Mouse (Mus musculus): ENCODE measurements around the gene Car11.
"Not testable (repeated sequence)": the region's sequence is repeated elsewhere in the genome, so short reads cannot be mapped to it uniquely, and the experiment has no call there.

Gene Car11

GRCm38 (mm10) chr7:45699523-45700141 is at the start of gene Car11:
Gene Car11, plus strand, starts transcription at chr7:45699843.
- DNase-seq (ENCODE audit: low spot score): no peak

- DNase-seq (ENCODE audit: low spot score): not testable (repeated sequence)
These were observed 49.2 kb upstream of the Car11 start for GRCm38 (mm10) chr7:45650484-45650883.

- DNase-seq (ENCODE audit: low spot score): no peak
These were observed 45.1 kb upstream of the Car11 start for GRCm38 (mm10) chr7:45654424-45655047.

- DNase-seq (ENCODE audit: low spot score): no peak
These were observed 38.7 kb upstream of the Car11 start for GRCm38 (mm10) chr7:45660746-45661478.

DNA sequence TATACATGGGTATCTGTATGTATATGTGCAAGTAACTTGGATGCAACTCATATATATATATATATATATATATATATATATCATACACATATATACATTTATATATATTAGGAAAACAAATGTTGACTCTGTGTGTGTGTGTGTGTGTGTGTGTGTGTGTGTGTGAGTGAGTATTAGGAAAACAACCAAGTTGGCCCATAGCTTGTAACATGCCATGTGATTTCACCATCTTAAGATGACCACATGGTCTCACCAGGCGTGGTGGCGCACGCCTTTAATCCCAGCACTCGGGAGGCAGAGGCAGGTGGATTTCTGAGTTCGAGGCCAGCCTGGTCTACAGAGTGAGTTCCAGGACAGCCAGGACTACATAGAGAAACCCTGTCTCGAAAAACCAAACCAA is 37.9 kb upstream of the Car11 start:
- not testable (repeated sequence) for DNase-seq (ENCODE audit: low spot score)

GRCm38 (mm10) chr7:45665303-45666138 is 34.1 kb upstream of the Car11 start:
- DNase-seq (ENCODE audit: low spot score): no peak

- no peak for DNase-seq (ENCODE audit: low spot score)
These were observed 33.5 kb upstream of the Car11 start, which contains the start of gene Fut2 for GRCm38 (mm10) chr7:45666161-45666560. Gene Fut2, minus strand, starts transcription at chr7:45666394.

DNA sequence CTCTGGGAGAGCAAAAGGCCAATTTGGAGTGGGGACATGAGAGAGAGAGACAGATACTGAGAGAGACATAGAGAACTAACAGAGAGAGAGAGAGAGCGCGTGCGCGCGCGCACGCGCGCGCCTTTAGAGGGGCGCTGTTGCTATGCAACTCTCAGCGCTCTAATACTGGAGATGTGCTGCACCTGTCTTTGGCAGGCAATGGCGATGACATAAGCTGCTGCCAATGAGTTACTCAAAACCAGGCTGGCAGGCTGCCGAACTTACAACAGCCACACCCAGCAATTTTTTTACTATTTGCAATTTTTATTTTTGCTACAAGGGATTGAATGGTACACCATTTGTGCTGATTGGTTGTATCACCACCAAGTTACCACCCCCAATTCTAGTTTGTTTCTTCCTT is 31.9 kb upstream of the Car11 start:
- no peak for DNase-seq (ENCODE audit: low spot score)

DNA sequence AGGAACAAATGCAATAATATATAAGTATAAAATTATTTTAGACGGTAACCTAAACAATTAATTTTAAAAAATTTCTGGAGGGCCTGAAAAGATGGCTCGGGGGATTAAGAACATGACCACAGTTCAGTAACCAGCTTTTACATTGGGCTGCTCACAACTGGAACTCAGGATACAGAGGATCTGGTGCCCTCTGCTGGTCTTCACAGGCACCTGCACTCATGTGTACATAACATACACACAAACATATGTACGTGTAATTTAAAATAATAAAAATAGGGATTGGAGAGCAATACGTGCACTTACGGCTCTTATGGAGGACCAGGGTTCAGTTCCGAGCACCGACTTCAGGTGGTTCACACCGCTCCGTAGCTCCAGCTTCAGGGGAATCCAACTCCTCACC is 30.7 kb upstream of the Car11 start:
- DNase-seq (ENCODE audit: low spot score): no peak

DNA sequence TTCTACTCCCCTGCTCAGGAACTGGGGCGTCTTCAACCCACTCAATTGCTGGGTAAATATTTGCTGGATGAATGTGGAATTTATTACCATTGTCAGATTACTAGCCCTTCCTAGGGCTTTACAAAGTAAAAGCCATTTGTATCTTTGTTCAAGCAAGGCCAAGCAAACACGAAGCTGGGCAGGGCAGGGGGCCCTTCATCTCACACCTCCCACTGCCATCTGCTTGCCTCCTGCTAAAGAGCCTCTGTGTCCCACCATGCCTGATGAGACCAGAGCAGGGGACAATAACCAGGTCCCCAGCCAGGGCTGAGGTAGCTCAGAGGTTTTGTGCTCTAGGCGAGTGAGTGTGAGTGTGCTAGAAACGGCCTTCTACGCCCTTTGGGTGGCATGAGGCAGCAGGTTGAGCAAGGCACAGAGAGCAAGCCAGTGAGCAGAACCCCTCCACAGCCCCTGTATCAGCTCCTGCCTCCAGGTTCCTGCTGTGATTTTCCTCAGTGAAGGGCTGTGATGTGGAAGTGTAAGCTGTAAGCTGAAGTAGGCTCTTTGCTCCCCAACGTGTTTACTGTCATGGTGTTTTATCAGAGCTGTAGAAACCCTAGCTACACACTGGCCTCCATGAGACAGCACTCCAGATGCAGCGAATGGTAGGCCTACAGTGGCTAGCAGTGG is 21.9 kb upstream of the Car11 start:
- no peak for DNase-seq (ENCODE audit: low spot score)

- DNase-seq (ENCODE audit: low spot score): no peak
These were observed 21.1 kb upstream of the Car11 start for GRCm38 (mm10) chr7:45678513-45678912.

GRCm38 (mm10) chr7:45679966-45680621 is 19.5 kb upstream of the Car11 start:
- DNase-seq (ENCODE audit: low spot score): no peak

DNA sequence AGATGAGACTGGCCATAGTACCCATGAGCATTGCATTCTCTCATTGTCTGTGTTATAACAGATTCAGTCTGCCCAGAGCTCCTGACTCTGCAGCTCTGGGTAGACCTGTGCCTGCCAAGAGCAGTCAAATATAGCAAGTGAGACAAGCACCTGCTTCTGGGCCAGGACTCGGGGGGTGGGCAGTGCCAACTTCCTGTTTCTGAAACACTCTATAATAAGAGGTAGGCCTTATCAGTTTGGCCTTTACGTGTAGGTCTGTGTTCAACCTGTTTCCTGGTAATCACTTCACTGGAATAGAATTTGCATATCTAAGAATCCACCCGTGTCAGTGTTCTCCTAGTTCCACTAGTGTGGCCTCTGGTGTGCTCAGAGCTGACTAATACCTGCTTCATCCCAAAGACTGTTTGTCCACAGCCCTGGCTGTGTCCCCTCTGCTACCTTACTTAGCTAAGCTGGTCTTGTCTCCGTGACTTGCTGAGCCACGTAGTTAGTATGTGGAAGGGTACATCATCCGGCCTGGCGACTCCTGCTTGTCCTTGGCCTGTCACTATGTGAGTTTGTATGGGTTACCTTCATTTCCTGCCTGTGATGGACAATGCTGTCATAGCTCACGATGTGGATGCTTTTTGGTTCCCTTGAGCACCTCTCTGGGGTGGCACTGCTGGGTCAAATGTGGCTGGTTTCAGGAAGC is 18.5 kb upstream of the Car11 start:
- no peak for DNase-seq (ENCODE audit: low spot score)

GRCm38 (mm10) chr7:45682144-45683126 is 17.2 kb upstream of the Car11 start:
- DNase-seq (ENCODE audit: low spot score): no peak

DNA sequence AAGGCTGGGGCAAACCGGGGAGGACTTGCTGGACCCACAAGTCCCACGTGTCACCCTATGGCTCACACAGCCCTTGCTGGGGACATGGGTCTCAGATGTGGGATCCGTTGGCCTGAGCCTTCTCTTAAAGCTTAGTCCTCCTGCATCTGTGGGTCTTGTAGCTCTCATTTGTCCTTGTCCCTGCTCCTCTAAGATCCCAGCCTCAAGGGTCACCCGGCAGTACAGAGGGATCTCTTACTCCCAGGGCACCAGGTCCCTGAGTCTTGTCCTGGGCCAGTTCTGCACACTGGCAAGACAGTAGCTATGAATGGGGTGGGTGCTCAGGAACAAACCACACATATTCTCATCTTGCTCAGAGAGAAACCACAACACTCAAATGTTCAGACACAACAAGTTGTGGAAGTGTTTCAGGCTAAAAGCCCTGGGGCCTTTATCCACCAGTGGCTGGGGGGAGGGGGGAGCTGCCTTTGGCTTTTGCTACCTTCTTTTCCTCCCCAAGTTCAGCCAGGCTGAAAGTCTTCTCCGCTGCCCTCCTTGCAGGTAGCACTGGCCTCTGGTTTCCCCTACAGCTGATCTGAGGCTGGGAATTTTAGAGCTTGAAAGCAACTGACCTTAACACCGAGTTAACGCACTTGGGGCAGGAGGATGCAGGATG is 16.1 kb upstream of the Car11 start, which contains the start of gene Ntn5:
Gene Ntn5 (plus strand): TSS at position 627 of the 655 bp plus-strand sequence.
- no peak for DNase-seq (ENCODE audit: low spot score)

DNA sequence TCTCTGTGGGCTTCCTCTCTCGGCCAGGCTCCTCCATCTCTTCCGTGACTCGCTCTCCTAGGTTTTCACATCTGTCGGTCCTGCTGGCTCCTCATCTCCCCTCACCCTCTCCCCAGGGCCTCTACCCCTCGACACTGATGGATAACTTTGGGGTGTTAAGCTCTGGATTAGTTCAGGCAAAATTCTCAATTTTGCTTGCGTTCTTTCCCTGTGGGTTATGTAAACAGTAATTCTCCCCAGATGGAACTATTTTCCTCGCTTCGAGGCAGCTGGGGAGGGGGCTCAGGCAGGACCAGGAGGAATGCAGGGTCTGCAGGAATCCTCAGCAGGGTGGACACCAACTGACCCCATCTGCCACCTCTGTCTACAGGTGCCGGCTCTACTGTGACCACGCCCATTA is 13.8 kb upstream of the Car11 start:
- no peak for DNase-seq (ENCODE audit: low spot score)

- DNase-seq (ENCODE audit: low spot score): no peak
These were observed 12.8 kb upstream of the Car11 start for GRCm38 (mm10) chr7:45686841-45687240.

GRCm38 (mm10) chr7:45689099-45689498 is 10.5 kb upstream of the Car11 start:
- no peak for DNase-seq (ENCODE audit: low spot score)

DNA sequence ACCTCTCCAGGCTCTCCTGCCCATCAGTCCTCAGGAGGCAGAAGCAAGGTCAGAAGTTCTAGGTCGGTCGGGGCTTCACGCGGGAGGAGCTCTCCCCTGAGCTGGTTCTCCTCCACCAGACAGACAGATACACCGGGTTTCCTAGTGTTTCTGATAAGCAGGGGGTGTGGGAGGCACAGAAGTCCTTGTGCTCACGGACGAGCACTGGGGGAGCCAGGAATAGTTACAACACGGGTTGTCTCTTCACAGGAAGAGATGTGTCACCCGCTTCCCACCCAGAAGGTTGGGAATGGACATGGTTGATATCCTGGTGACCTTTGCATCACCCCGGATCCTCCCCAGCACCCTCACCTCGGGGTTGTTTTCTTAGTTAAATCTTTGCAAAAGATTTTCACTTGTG is 9.8 kb upstream of the Car11 start:
- DNase-seq (ENCODE audit: low spot score): no peak

Measured in urinary bladder, postnatal 10 days (tissue).